In genomic region chr9:94408635-94409323, GRCm38 (mm10) we compare ENCODE assay signal across 9 mouse cellular contexts.
A peak's percentile ranks its signal among the peaks of the same experiment; 100 is the strongest.
DNase-seq lines count a peak whose midpoint lies in the region; ATAC-seq lines count a peak whose summit lies in the region.
"Had no signal": no experiment of that assay in that cellular context is flagged by ENCODE, and none has a peak within 500 bp of the region (broad histone marks: within the 10 kb centered on the region; RNA-seq: fewer than 3 reads in every experiment).

No protein-coding gene starts in this region.

- H3K27me3 ChIP-seq in lung, embryonic 15.5 days: no peaks in the 10 kb centered on the region
- H3K27me3 ChIP-seq: embryonic facial prominence, embryonic 12.5 days had no signal

- no peaks in the 10 kb centered on the region for H3K9me3 ChIP-seq in lung, embryonic 15.5 days
- H3K9me3 ChIP-seq: embryonic facial prominence, embryonic 12.5 days had no signal

- peak; percentile 76 for ATAC-seq in lung, embryonic 15.5 days (ENCODE audit: borderline replicate concordance, extremely low read depth, low FRiP score, low TSS enrichment)

- WGBS in lung, embryonic 15.5 days: 27% methylated on average over 7 of the region's 7 CpGs

- DNase-seq in adrenal gland, adult 2 months: peak; percentile 12
- DNase-seq in adrenal gland, postnatal 25 days: no peak
- peak; percentile 8 for DNase-seq in urinary bladder, postnatal 14 days (ENCODE audit: low spot score)
- DNase-seq in urinary bladder, postnatal 25 days (ENCODE audit: low spot score): no peak
- no peak for DNase-seq in layer of hippocampus, adult 9-11 months
- DNase-seq in cerebellum, postnatal 25 days: no peak
- no peak for DNase-seq in thymus, postnatal 0 days (ENCODE audit: low spot score)

- no peak overlapping the region for H3K9ac ChIP-seq in lung, embryonic 15.5 days
- H3K9ac ChIP-seq: embryonic facial prominence, embryonic 12.5 days had no signal

- no peak overlapping the region for H3K4me3 ChIP-seq in lung, embryonic 15.5 days
- H3K4me3 ChIP-seq: embryonic facial prominence, embryonic 12.5 days had no signal

- no peak overlapping the region for H3K4me2 ChIP-seq in lung, embryonic 15.5 days
- H3K4me2 ChIP-seq: embryonic facial prominence, embryonic 12.5 days had no signal

- H3K36me3 ChIP-seq in lung, embryonic 15.5 days: no peaks in the 10 kb centered on the region
- H3K36me3 ChIP-seq: embryonic facial prominence, embryonic 12.5 days had no signal

- H3K27ac ChIP-seq in lung, embryonic 15.5 days: no peak overlapping the region
- H3K27ac ChIP-seq: embryonic facial prominence, embryonic 12.5 days had no signal

- H3K4me1 ChIP-seq in lung, embryonic 15.5 days: peaks cover 15% of the 10 kb centered on the region
- H3K4me1 ChIP-seq: embryonic facial prominence, embryonic 12.5 days had no signal

Comparison
In these comparisons a context has a peak if more than half of its experiments do, and no peak if none do; other contexts are left out.
1. DNase-seq: peak in adrenal gland, adult 2 months (single experiment) and urinary bladder, postnatal 14 days (single experiment); none in adrenal gland, postnatal 25 days (single experiment), urinary bladder, postnatal 25 days (single experiment), layer of hippocampus, adult 9-11 months (single experiment), cerebellum, postnatal 25 days (0 of 2) and thymus, postnatal 0 days (single experiment).